ENCODE assay signal across 9 mouse cellular contexts in the genomic region with DNA sequence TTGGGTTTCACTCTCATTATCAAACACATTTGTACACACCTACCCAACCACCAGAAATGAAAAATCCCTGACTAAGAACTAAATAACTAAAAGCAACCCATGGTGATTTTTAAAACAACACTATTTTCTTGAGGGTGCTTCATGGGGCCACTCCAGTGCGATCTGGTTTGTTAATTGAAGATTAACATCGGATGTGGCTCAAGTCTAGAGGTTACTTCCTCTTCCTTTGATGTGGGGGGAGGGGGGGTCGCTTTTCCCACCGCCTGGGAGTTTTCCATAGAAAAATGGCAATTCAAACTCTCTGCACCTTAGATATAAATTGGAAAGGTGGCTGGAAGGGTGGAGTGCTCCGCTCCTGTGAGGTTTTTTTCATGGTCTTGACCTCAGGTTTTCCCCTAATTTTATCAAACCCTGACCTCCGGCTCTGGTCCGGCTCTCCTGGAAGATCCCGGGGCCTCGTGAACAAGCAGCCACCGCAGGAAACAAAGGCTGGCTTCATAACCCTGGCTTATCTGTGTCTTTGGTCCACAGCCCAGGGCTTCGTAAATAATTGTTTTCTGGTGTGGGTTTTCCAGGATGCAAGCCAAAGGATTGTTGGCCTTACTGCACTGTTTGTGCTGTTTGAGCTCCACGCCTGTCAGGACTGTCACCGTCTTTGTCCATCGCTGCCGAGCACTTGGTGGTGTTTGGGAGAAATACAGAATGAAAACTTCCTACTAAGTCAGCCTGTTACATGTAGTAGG. TPM values are rescaled to one million over a fixed set of nuclear protein-coding genes. Genes with fewer than 3 reads are reported as not detected.
A peak's percentile ranks its signal among the peaks of the same experiment; 100 is the strongest.
DNase-seq lines count a peak whose midpoint lies in the region; ATAC-seq and TF ChIP-seq lines count a peak whose summit lies in the region.
"Had no signal": no experiment of that assay in that cellular context is flagged by ENCODE, and none has a peak within 500 bp of the region (broad histone marks: within the 10 kb centered on the region; RNA-seq: fewer than 3 reads in every experiment).

No protein-coding gene starts in this region.

- H3K27me3 ChIP-seq in heart, adult 2 months (ENCODE audit: control insufficient read depth, insufficient read depth, low read length) = no peaks in the 10 kb centered on the region
- H3K27me3 ChIP-seq in kidney, adult 2 months (replicated peaks; ENCODE audit: control insufficient read depth, insufficient read depth, low read length) = no peaks in the 10 kb centered on the region
- no peaks in the 10 kb centered on the region for H3K27me3 ChIP-seq in lung, embryonic 16.5 days (ENCODE audit: control insufficient read depth, insufficient read depth, low read depth, low read length)
- no peaks in the 10 kb centered on the region for H3K27me3 ChIP-seq in thymus, adult 2 months (ENCODE audit: control insufficient read depth, insufficient read depth, low read length)

- peak; percentile 61; the same call in 1 of the 2 replicates for ATAC-seq in lung, embryonic 16.5 days (ENCODE audit: low read depth)

- peak overlapping the region; percentile 71 for H3K27ac ChIP-seq in gastrocnemius, adult 2 months
- H3K27ac ChIP-seq in heart, adult 2 months = peak overlapping the region; percentile 1
- H3K27ac ChIP-seq in kidney, adult 2 months (ENCODE audit: insufficient read depth, low read depth, low read length) = no peak overlapping the region
- peak overlapping the region; percentile 18 for H3K27ac ChIP-seq in lung, embryonic 16.5 days (ENCODE audit: low read length)
- no peak overlapping the region for H3K27ac ChIP-seq in thymus, adult 2 months (ENCODE audit: control insufficient read depth, insufficient read depth, low read length)

- H3K4me2 ChIP-seq in lung, embryonic 16.5 days (ENCODE audit: low read depth, low read length) = peak overlapping the region; percentile 24

- peaks cover 2% of the 10 kb centered on the region for H3K4me1 ChIP-seq in heart, adult 2 months (ENCODE audit: control insufficient read depth, insufficient read depth, low read length)
- H3K4me1 ChIP-seq in kidney, adult 2 months (ENCODE audit: control insufficient read depth, insufficient read depth, low read length) = no peaks in the 10 kb centered on the region
- H3K4me1 ChIP-seq in lung, embryonic 16.5 days (replicated peaks; ENCODE audit: control insufficient read depth, insufficient read depth, low read length) = peaks cover 31% of the 10 kb centered on the region
- no peaks in the 10 kb centered on the region for H3K4me1 ChIP-seq in thymus, adult 2 months (replicated peaks; ENCODE audit: control insufficient read depth, insufficient read depth, low read length)

- TF ChIP-seq POLR2A in heart, adult 2 months (IDR thresholded peaks at IDR 0.05; ENCODE audit: insufficient read depth, low read depth, low read length) = no peak
- no peak for TF ChIP-seq POLR2A in kidney, adult 2 months (IDR thresholded peaks at IDR 0.05; ENCODE audit: low read depth, low read length)
- no peak for TF ChIP-seq POLR2A in thymus, adult 2 months (IDR thresholded peaks at IDR 0.05; ENCODE audit: control insufficient read depth, extremely low read depth, insufficient read depth, low read length, poor library complexity)

- peaks cover 4% of the 10 kb centered on the region for H3K36me3 ChIP-seq in heart, adult 2 months (ENCODE audit: control insufficient read depth, insufficient read depth, low read length)
- H3K36me3 ChIP-seq in kidney, adult 2 months (ENCODE audit: control insufficient read depth, insufficient read depth, low read length) = no peaks in the 10 kb centered on the region
- H3K36me3 ChIP-seq in lung, embryonic 16.5 days (ENCODE audit: control insufficient read depth, insufficient read depth, low read length) = no peaks in the 10 kb centered on the region
- H3K36me3 ChIP-seq in thymus, adult 2 months (ENCODE audit: control insufficient read depth, insufficient read depth, low read length) = no peaks in the 10 kb centered on the region

- H3K9me3 ChIP-seq in lung, embryonic 16.5 days (ENCODE audit: control insufficient read depth, low read length) = no peaks in the 10 kb centered on the region

- H3K79me2 ChIP-seq in heart, adult 2 months (replicated peaks; ENCODE audit: control insufficient read depth, insufficient read depth, low read length) = no peaks in the 10 kb centered on the region

- peak; percentile 23; the same call in 1 of the 2 replicates for TF ChIP-seq EP300 in heart, adult 2 months (IDR thresholded peaks at IDR 0.05; ENCODE audit: insufficient read depth, low read depth, low read length)

- 11% methylated on average over 15 of the region's 15 CpGs for WGBS in heart, adult 2 months
- WGBS in kidney, adult 2 months = 14% methylated on average over 15 of the region's 15 CpGs
- 11% methylated on average over 15 of the region's 15 CpGs for WGBS in lung, embryonic 16.5 days
- WGBS in thymus, adult 2 months = 55% methylated on average over 15 of the region's 15 CpGs

- intact Hi-C loops in gastrocnemius, adult 2 months (cut with DNase I) = loop anchor here (5.0 to 10.0 kb wide), 2 partner anchors 74 to 426 kb away; partner anchors contain the start of gene Prtg
- intact Hi-C loops in heart, adult 2 months (cut with DNase I) = loop anchor here (5.0 to 10.0 kb wide), 2 partner anchors 74 to 266 kb away; partner anchors contain the start of gene Prtg
- intact Hi-C loops in left cerebral cortex, postnatal 10 days (cut with DNase I) = loop anchor here (5.0 kb wide), 2 partner anchors 74 to 114 kb away; partner anchors contain the start of gene Prtg

- DNase-seq in gastrocnemius, adult 2 months = peak; percentile 36
- no peak for DNase-seq in gastrocnemius, adult 18-20 months (ENCODE audit: low spot score)
- DNase-seq in adrenal gland, postnatal 25 days = peak; percentile 36
- peak; percentile 49 to 74 for DNase-seq in heart, adult 2 months
- peak; percentile 90 for DNase-seq in kidney, adult 2 months
- DNase-seq in thymus, adult 2 months = no peak
- no peak for DNase-seq in left cerebral cortex, postnatal 10 days (ENCODE audit: extremely low spot score in 1 of 2, low spot score in 2 of 2)

- peak overlapping the region; percentile 23; the same call in 1 of the 2 replicates for H3K4me3 ChIP-seq in gastrocnemius, adult 2 months
- peak overlapping the region; percentile 0; the same call in 1 of the 2 replicates for H3K4me3 ChIP-seq in heart, adult 2 months
- H3K4me3 ChIP-seq in kidney, adult 2 months (ENCODE audit: insufficient read depth, low read depth, low read length) = no peak overlapping the region
- no peak overlapping the region for H3K4me3 ChIP-seq in lung, embryonic 16.5 days (ENCODE audit: low read length)
- no peak overlapping the region for H3K4me3 ChIP-seq in thymus, adult 2 months (ENCODE audit: control insufficient read depth, insufficient read depth, low read length)

- no peak for TF ChIP-seq CTCF in gastrocnemius, adult 2 months (IDR thresholded peaks at IDR 0.05)
- TF ChIP-seq CTCF in heart, adult 2 months (IDR thresholded peaks at IDR 0.05) = no peak
- TF ChIP-seq CTCF in kidney, adult 2 months (conservative IDR thresholded peaks at IDR 0.05; ENCODE audit: insufficient read depth, insufficient read length, low read depth, low read length) = no peak
- no peak for TF ChIP-seq CTCF in thymus, adult 2 months (IDR thresholded peaks at IDR 0.05; ENCODE audit: borderline replicate concordance, control insufficient read depth, extremely low read depth, insufficient read depth, low read length, poor library complexity)

- no peak overlapping the region for H3K9ac ChIP-seq in heart, adult 2 months (ENCODE audit: low read depth, low read length)
- no peak overlapping the region for H3K9ac ChIP-seq in lung, embryonic 16.5 days (ENCODE audit: low read length)

RNA-seq across cellular contexts. Expression of gene Pygo1, which starts 44.2 kb away (rescaled TPM):
- total RNA-seq in gastrocnemius, adult 2 months (2021) = 10 to 100 TPM; 11.6 to 15.4 TPM
- total RNA-seq in gastrocnemius, adult 18-20 months (2021) = 10 to 100 TPM; 14.6 to 14.9 TPM
- total RNA-seq in adrenal gland, postnatal 25 days (2021) = 3.4 and 5.1 TPM in 2 replicates
- 10 to 100 TPM; 13.6 to 16.0 TPM for total RNA-seq in heart, adult 2 months (2021)
- 3.3 and 7.3 TPM in 2 replicates for polyA plus RNA-seq in heart, adult 2 months (2012; rRNA removed)
- polyA plus RNA-seq in kidney, adult 2 months (2012; rRNA removed) = 0.22 and 0.38 TPM in 2 replicates
- 2.9 and 3.0 TPM in 2 replicates for polyA plus RNA-seq in lung, embryonic 16.5 days (2015; fragmentation: Nextera tagmentation; extraction: Ambion mirVana)
- 0.27 and 0.38 TPM in 2 replicates for polyA plus RNA-seq in thymus, adult 2 months (2012; rRNA removed)
- total RNA-seq in left cerebral cortex, postnatal 10 days (2021) = 10 to 100 TPM; 13.9 to 14.1 TPM
- total RNA-seq: neutrophil, adult 5-6 weeks had no signal

Comparison
In these comparisons a context has a peak if more than half of its experiments do, and no peak if none do; other contexts are left out.
1. DNase-seq: peak in gastrocnemius, adult 2 months (single experiment), adrenal gland, postnatal 25 days (single experiment), heart, adult 2 months (2 of 2) and kidney, adult 2 months (single experiment); none in gastrocnemius, adult 18-20 months (single experiment), thymus, adult 2 months (single experiment) and left cerebral cortex, postnatal 10 days (0 of 2).
2. H3K27ac ChIP-seq: peak in gastrocnemius, adult 2 months (single experiment), heart, adult 2 months (single experiment) and lung, embryonic 16.5 days (single experiment); none in kidney, adult 2 months (single experiment) and thymus, adult 2 months (single experiment).
3. H3K4me3 ChIP-seq: peak in gastrocnemius, adult 2 months (single experiment) and heart, adult 2 months (single experiment); none in kidney, adult 2 months (single experiment), lung, embryonic 16.5 days (single experiment) and thymus, adult 2 months (single experiment).